Mouse (Mus musculus): Measurements from ENCODE around the gene Olfr1016. TPM values are rescaled to one million over a fixed set of nuclear protein-coding genes. Genes with fewer than 3 reads are reported as not detected.

Olfr1016 gene
- polyA plus RNA-seq, 1 experiment from 2014 or later = not detected

Other genes starting within 250 kb of the Olfr1016 start
- not detected in 2 replicates for gene Olfr996, start 223.3 kb downstream of the Olfr1016 start, polyA plus RNA-seq (2015; fragmentation: Nextera tagmentation; extraction: Ambion mirVana)
- gene Olfr998, start 213.6 kb downstream of the Olfr1016 start, polyA plus RNA-seq (2015; fragmentation: Nextera tagmentation; extraction: Ambion mirVana) = not detected in 2 replicates
- not detected in 2 replicates for gene Olfr1000, start 190.6 kb downstream of the Olfr1016 start, polyA plus RNA-seq (2015; fragmentation: Nextera tagmentation; extraction: Ambion mirVana)
- not detected in 2 replicates for gene Olfr1002, start 151.8 kb downstream of the Olfr1016 start, polyA plus RNA-seq (2015; fragmentation: Nextera tagmentation; extraction: Ambion mirVana)
- gene Olfr154, start 138.1 kb downstream of the Olfr1016 start, polyA plus RNA-seq (2015; fragmentation: Nextera tagmentation; extraction: Ambion mirVana) = not detected in 2 replicates
- gene Olfr1006, start 123.8 kb downstream of the Olfr1016 start, polyA plus RNA-seq (2015; fragmentation: Nextera tagmentation; extraction: Ambion mirVana) = not detected in 2 replicates
- not detected in 2 replicates for gene Olfr1008, start 113.1 kb downstream of the Olfr1016 start, polyA plus RNA-seq (2015; fragmentation: Nextera tagmentation; extraction: Ambion mirVana)
- not detected in 2 replicates for gene Olfr1009, start 87.1 kb downstream of the Olfr1016 start, polyA plus RNA-seq (2015; fragmentation: Nextera tagmentation; extraction: Ambion mirVana)
- not detected in 2 replicates for gene Olfr1012, start 39.8 kb downstream of the Olfr1016 start, polyA plus RNA-seq (2015; fragmentation: Nextera tagmentation; extraction: Ambion mirVana)
- gene Olfr1013, start 35.4 kb downstream of the Olfr1016 start, polyA plus RNA-seq (2015; fragmentation: Nextera tagmentation; extraction: Ambion mirVana) = not detected in 2 replicates
- gene Olfr1014, start 29.8 kb downstream of the Olfr1016 start, polyA plus RNA-seq (2015; fragmentation: Nextera tagmentation; extraction: Ambion mirVana) = not detected in 2 replicates
- gene Olfr1015, start 20.5 kb downstream of the Olfr1016 start, polyA plus RNA-seq (2015; fragmentation: Nextera tagmentation; extraction: Ambion mirVana) = not detected in 2 replicates
- not detected in 2 replicates for gene Olfr1018, start 15.9 kb upstream of the Olfr1016 start, polyA plus RNA-seq (2015; fragmentation: Nextera tagmentation; extraction: Ambion mirVana)
- gene Olfr1019, start 42.9 kb upstream of the Olfr1016 start, polyA plus RNA-seq (2015; fragmentation: Nextera tagmentation; extraction: Ambion mirVana) = not detected in 2 replicates
- gene Olfr1020, start 44.5 kb upstream of the Olfr1016 start, polyA plus RNA-seq (2015; fragmentation: Nextera tagmentation; extraction: Ambion mirVana) = not detected in 2 replicates
- gene Olfr1022, start 66.0 kb upstream of the Olfr1016 start, polyA plus RNA-seq (2015; fragmentation: Nextera tagmentation; extraction: Ambion mirVana) = not detected in 2 replicates
- gene Olfr1023, start 83.1 kb upstream of the Olfr1016 start, polyA plus RNA-seq (2015; fragmentation: Nextera tagmentation; extraction: Ambion mirVana) = not detected in 2 replicates
- gene Olfr1024, start 102.5 kb upstream of the Olfr1016 start, polyA plus RNA-seq (2015; fragmentation: Nextera tagmentation; extraction: Ambion mirVana) = not detected in 2 replicates
- not detected in 2 replicates for gene Olfr1025-ps1, start 112.6 kb upstream of the Olfr1016 start, polyA plus RNA-seq (2015; fragmentation: Nextera tagmentation; extraction: Ambion mirVana)
- not detected in 2 replicates for gene Olfr1026, start 119.0 kb upstream of the Olfr1016 start, polyA plus RNA-seq (2015; fragmentation: Nextera tagmentation; extraction: Ambion mirVana)
- gene Olfr1028, start 147.9 kb upstream of the Olfr1016 start, polyA plus RNA-seq (2015; fragmentation: Nextera tagmentation; extraction: Ambion mirVana) = not detected in 2 replicates
- gene Olfr1029, start 171.4 kb upstream of the Olfr1016 start, polyA plus RNA-seq (2015; fragmentation: Nextera tagmentation; extraction: Ambion mirVana) = not detected in 2 replicates
- gene Olfr1030, start 176.7 kb upstream of the Olfr1016 start, polyA plus RNA-seq (2015; fragmentation: Nextera tagmentation; extraction: Ambion mirVana) = not detected in 2 replicates
- not detected in 2 replicates for gene Olfr1031, start 187.8 kb upstream of the Olfr1016 start, polyA plus RNA-seq (2015; fragmentation: Nextera tagmentation; extraction: Ambion mirVana)
- gene Olfr1032, start 203.0 kb upstream of the Olfr1016 start, polyA plus RNA-seq (2015; fragmentation: Nextera tagmentation; extraction: Ambion mirVana) = not detected in 2 replicates
- gene Olfr1033, start 218.1 kb upstream of the Olfr1016 start, polyA plus RNA-seq (2015; fragmentation: Nextera tagmentation; extraction: Ambion mirVana) = 3.6 and 5.2 TPM in 2 replicates
- 0.05 and 0.10 TPM in 2 replicates for gene Olfr1034, start 243.3 kb upstream of the Olfr1016 start, polyA plus RNA-seq (2015; fragmentation: Nextera tagmentation; extraction: Ambion mirVana)

Measured in stomach, embryonic 15.5 days (tissue).